Mouse (Mus musculus) heart, postnatal 36 days (tissue): Measurements from ENCODE around the gene Plod1. TPM values are rescaled to one million over a fixed set of nuclear protein-coding genes. Genes with fewer than 3 reads are reported as not detected.
"Not testable (repeated sequence)": the region's sequence is repeated elsewhere in the genome, so short reads cannot be mapped to it uniquely, and the experiment has no call there.

ENCODE experiments used
- DNase-seq, 2 experiments: peaks; one replicate each; pipeline ENCODE4 v3.0.0; 2021 to 2022
- intact Hi-C: fragments of 180-260 bp; cut with DNase I; formaldehyde crosslinking; loops from one replicate; pipeline ENCODE4 v1.15.1; 2025
- total RNA-seq, 2 experiments: library from RNA; stranded (reverse); gene quantifications; 2 replicates each; pipeline ENCODE4 v1.2.3; 2021

Gene Plod1
- total RNA-seq, 2 experiments from 2014 or later: 71.3 to 89.9 TPM

- intact Hi-C loops: no loop called here
Measured at GRCm38 (mm10) chr4:147902906-147903500, 33.6 kb downstream of the Plod1 start.

DNA sequence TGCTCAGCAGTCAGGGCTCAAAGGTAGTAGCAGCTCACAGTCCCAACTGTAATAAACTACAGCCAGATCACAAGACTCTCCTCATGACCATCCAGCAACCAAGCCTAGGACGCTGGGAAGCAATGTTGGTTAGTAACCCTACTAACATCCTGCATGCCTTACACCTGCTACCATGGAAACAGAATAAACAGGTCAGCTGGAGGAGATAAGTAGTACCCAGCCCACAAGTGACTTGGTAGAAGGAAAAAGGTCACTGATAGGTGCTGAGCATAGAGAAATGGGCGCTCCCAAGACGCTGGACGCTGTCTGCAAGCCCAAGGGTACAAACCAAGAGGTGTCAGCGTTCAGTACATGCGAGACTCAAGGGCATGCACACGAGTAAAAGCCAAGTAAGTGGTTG lies 36.1 kb downstream of the Plod1 start:
- no peak for DNase-seq
- intact Hi-C loops: no loop called here

More at GRCm38 (mm10) chr4:147902906-147903500, 33.6 kb downstream of the Plod1 start:
- no peak for DNase-seq

DNA sequence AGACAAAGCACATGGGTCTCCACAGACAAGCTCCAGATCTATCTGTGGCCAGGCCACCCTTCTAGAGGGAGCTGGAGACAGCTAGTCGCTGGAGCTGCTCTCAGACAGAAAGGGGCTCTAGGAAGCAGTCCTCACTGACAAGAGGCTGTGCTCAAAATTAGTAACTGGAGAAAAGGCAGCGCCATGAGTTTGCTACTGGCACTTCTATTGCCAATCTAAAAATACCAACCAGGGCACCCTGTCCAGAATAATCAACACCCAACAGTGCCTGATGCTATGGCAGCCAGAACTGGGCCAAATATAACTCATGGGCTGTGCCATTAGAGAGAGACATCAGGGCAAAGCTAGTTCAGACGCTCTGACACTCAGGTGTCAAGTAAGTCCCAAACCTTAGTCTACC lies 39.2 kb downstream of the Plod1 start:
- intact Hi-C loops: no loop called here
- peak in 1 of 2 experiments; percentile 49 for DNase-seq

DNA sequence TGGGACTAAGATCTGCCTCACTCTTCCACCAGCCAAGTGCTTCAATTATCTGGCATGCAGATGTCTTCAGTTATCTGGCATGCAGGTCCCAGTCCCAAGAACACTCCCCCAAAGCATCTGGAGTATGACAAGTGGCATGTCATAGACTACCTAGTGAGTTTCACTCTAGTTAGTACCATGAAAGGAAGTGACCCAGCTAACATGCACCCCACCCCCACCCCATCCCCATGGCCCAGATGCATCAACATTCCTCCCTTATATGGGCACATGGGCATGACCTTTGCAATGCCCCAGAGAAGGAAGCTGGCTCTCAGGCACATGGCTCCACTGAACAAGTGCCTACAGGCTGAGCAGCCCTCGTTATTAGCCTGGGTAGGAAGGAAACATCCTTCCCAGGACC lies 40.2 kb downstream of the Plod1 start:
- intact Hi-C loops: no loop called here
- DNase-seq: no peak

DNA sequence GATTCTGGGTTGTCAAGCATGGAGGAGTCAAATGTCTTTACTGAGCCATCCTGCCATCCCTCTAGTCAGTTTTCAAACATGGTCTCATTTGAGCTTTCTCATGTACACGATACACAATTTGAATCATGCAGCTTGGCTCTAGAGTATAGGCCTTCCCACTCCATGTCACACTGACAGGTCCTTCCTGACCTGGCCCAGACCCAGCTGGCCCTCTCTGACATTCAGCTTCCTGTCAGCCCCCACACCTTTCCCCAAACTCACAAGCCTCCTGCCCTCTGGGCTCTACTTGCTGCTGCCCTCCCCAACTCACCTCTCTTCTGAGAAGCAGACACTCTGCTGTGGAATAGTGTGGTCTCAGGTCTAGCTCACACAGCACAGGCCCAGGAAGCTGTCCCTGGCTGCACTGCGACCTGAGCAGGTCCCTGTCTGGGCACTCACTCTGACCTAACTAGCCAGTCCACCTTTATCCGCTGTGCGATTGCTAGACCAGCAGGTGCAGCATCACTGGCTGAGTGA lies 40.7 kb downstream of the Plod1 start:
- DNase-seq: no peak
- intact Hi-C loops: no loop called here

- DNase-seq: no peak
- intact Hi-C loops: no loop called here
Measured at GRCm38 (mm10) chr4:147890341-147890740, 46.2 kb downstream of the Plod1 start.

- DNase-seq: no peak
- intact Hi-C loops: no loop called here
Measured at GRCm38 (mm10) chr4:147888237-147888636, 48.3 kb downstream of the Plod1 start.

- intact Hi-C loops: no loop called here
- no peak for DNase-seq
Measured at GRCm38 (mm10) chr4:147887277-147887676, 49.3 kb downstream of the Plod1 start.

DNA sequence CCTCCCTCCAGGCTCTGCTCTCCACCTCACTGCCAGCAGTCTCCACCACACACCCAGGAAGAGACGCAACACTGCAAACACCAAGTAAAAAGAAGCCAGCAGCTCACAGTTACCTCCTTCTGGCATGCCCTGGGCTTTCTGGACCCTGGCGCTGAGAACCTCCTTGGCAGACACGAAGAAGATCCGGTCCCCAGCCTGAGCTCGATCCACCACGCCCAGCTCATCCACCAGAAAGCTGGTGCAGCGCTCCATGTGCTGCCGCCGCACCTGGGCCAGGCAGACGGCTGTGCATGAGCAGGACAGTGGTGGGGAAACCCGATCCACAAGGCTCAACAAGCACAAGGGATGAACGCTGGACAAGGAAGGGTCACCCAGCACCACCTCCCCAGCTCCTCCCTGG lies 50.4 kb downstream of the Plod1 start:
- intact Hi-C loops: no loop called here
- DNase-seq: no peak

- DNase-seq: no peak
Measured at GRCm38 (mm10) chr4:147884138-147884537, 52.4 kb downstream of the Plod1 start.

DNA sequence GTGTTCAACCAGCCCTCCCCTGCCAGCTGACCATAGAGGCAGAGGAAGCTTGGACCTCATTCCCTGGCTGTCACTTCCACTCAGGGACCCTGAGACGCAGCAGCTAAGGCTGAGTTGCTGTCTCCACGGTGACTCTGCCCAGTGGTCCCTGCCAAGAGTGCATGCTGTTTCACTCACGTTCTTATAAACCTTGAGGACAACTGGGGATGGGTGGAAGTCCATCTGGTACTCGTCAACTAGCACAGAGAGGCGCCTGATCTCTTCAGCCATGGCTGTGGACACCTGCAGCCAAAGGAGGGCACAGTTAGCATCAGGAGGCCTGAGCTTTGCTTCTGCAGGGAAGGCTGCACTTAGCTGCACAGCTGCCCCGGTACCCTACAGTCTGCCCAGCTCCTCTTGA lies 53.5 kb downstream of the Plod1 start:
- intact Hi-C loops: no loop called here
- no peak for DNase-seq

More at GRCm38 (mm10) chr4:147884138-147884537, 52.4 kb downstream of the Plod1 start:
- intact Hi-C loops: no loop called here

GRCm38 (mm10) chr4:147881792-147882191 lies 54.8 kb downstream of the Plod1 start:
- intact Hi-C loops: no loop called here
- DNase-seq: no peak

- intact Hi-C loops: no loop called here
- DNase-seq: no peak
Measured at GRCm38 (mm10) chr4:147879865-147880264, 56.7 kb downstream of the Plod1 start.

GRCm38 (mm10) chr4:147879456-147879855 lies 57.1 kb downstream of the Plod1 start:
- DNase-seq: no peak
- intact Hi-C loops: no loop called here

DNA sequence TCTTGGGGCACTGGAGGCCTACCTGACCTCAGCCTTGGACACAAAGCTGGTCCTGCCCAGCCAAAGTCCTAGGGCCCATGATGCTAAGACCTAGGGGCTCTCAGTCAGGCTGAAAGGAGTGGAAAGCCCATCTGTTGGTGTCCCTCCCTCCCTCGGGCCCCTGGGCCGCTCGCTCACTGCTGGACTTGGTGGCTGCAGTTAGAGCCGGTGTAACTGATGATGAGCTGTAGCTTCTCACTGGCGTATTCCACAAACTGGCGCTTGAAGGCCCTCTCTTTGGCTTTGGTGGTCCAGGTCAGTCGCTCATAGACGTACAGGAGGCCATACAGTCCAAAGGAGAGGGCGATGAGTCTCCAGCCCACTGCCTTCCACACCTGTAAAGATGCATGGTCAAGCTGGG lies 58.0 kb downstream of the Plod1 start:
- intact Hi-C loops: no loop called here
- DNase-seq: no peak

DNA sequence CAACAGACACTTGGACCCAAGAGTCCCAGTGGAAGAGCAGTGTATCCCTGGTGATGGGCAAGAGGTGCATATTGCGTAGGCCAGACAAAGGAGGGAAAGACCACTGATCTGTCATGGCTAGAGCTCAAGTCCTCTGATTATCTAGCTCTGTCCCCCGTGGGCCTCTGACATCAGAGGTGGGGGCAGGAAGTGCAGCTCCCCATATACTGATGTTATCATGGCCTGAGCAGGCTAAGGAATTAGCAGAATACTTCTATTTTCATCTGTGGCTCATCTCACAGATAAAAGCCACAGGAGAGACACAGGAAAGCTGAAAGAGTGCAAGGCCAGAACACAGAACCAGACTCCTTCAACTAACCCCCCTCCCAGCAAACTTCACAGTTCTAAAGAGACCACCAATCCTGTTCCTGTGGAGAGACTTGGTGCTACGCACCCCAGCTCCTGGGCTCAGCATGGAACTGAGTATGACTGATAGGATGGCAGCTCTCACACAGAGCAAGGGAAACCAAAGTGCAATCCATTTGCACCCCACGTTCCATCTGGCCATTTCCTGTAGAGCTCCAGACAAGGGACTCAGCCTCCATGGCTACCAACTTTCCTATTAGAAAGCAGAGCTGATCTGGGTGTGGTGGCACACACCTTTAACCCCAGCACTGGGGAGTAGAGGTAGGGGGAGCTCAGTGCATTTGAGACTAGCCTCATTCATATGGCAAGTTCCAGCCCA lies 60.6 kb downstream of the Plod1 start:
- no peak for DNase-seq
- intact Hi-C loops: no loop called here

DNA sequence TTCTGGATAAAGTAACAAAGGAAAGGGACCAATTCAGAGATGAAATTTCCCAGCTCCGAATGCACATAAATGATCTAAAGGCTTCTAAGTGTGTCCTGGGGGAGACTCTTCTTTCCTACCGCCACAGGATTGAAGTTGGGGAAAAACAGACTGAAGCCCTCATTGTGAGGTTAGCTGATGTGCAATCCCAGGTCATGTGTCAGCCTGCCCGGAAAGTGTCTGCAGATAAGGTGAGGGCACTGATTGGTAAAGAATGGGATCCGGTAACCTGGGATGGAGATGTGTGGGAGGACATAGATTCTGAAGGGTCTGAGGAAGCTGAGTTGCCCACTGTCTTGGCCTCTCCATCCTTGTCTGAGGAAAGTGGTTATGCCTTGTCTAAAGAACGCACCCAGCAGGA lies 67.3 kb downstream of the Plod1 start:
- intact Hi-C loops: loop anchor here (2.0 to 5.0 kb wide), 3 partner anchors 18 to 462 kb away; partner anchors contain the start of gene 2510039O18Rik

GRCm38 (mm10) chr4:147868450-147869031 lies 68.0 kb downstream of the Plod1 start, which contains the start of the genes Miip and Fv1:
Gene Miip (minus strand): TSS chr4:147868816.
Gene Fv1 (plus strand): TSS chr4:147868979.
- DNase-seq: peak; percentile 89 to 90
- intact Hi-C loops: loop anchor here (2.0 to 5.0 kb wide), 3 partner anchors 18 to 461 kb away; partner anchors contain the start of gene 2510039O18Rik

More for the DNA sequence above, 67.3 kb downstream of the Plod1 start:
- no peak for DNase-seq

DNA sequence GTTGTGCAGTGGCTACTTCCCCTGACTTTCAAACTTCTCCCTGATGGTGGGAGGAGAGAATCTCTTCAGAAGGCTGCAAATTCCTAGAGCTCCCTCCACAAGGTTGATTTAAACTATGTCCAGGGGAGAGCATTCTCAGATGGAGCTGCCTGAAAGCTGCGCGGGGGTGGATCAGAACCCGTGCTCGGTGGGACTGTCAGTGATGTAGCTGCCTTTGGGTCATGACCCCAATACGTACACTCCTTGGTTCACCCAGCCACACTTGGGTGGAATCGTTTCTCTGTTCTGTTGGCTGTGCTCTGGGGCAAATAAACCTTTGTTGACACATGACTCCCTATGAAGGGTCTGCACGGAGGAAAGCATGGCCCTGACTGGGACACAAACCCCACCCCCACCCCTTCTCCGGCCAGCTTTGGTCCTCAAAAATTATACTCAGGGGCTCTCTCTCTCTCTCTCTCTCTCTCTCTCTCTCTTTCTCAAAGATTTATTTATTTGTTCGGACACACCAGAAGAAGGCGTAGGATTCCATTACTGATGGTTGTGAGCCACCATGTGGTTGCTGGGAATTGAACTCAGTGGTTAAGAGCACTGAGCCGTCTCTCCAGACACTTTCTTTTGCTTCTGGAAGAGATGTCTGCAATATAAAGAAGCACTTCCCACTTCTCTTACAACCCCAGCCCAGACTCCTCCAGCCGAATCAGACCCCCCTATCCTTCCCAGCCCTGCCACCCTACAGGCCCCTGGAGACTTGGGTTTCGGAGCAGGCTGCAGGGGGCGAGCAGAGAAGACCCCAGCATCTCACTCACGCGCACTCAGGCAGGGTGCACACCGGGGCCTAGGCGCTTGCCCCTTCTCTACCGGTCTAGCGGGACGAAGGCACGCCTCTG lies 68.8 kb downstream of the Plod1 start:
- intact Hi-C loops: loop anchor here (2.0 to 5.0 kb wide), 3 partner anchors 17 to 461 kb away; partner anchors contain the start of gene 2510039O18Rik
- DNase-seq: no peak

DNA sequence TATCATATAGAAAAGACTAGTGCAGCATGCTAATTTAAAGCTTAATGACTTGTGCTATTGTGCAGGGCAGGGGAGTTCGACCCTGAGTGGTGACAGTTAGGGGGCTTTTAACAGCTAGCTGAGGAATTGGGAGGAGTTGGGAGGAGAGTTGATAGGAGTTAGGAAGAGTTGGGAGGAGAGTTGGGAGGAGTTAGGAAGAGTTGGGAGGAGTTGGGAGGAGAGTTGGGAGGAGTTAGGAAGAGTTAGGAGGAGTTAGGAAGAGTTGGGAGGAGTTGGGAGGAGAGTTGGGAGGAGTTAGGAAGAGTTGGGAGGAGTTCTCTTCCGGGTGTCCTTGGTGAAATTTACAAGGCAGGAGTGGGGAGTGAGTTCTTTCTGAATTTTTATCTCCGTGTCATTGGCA lies 69.8 kb downstream of the Plod1 start:
- intact Hi-C loops: loop anchor here (5.0 kb wide), 1 partner anchor 459 kb away; no protein-coding TSS in a partner anchor

More for the DNA sequence above, 69.8 kb downstream of the Plod1 start:
- DNase-seq: not testable (repeated sequence)
